Mouse (Mus musculus) megakaryocyte-erythroid progenitor cell, adult 5-6 weeks (primary cell): ENCODE results near the gene Ngdn. TPM values are rescaled to one million over a fixed set of nuclear protein-coding genes. Genes with fewer than 3 reads are reported as not detected.
"Not testable (repeated sequence)": the region's sequence is repeated elsewhere in the genome, so short reads cannot be mapped to it uniquely, and the experiment has no call there.

Experiments
- ATAC-seq: replicated peaks from 2 replicates; pipeline ENCODE4 v1.8.0; 2016; ENCODE audit warnings: mild to moderate bottlenecking, inconsistent platforms; ENCODE audit not compliant: severe bottlenecking, poor library complexity, low FRiP score, low TSS enrichment
- total RNA-seq, 2 experiments: library from RNA; stranded (forward) in 1 of 2; stranded (reverse) in 1 of 2; fragments of 200-1000, 215-1000 nt in 1 of 2; fragments of >200 nt in 1 of 2; fragmentation: Nextera tagmentation in 1 of 2; gene quantifications; 2 replicates each; pipeline ENCODE4 v1.2.3; 2014 to 2017

Gene Ngdn
- total RNA-seq (2014; fragmentation: Nextera tagmentation) (63.6 and 71.5 TPM in 2 replicates), total RNA-seq (2017) (53.4 and 64.6 TPM in 2 replicates)

- ATAC-seq: peak; percentile 92
These were observed at the start of gene Ngdn for GRCm38 (mm10) chr14:55014991-55015766. Ngdn (plus strand) TSS chr14:55015454.

DNA sequence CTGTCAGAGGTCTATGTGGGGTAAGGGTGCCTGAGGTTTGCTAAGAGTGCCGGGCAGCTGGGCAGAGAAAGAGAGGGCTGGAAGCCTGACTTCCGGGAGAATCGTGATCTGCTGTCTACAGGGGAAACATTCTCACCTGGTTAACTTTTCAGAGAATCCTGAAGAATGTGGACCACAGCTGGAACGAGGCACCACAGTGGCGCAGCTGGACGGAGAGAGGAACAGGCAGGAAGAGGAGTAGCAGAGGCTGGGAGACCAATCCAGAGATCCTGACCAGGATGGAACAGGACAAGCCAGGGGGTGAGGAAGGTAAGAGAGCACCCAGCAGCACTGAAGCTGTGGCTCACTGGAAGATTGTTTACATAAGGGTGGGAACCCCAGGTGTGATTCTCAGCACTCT lies 49.6 kb upstream of the Ngdn start:
- ATAC-seq: no peak

GRCm38 (mm10) chr14:54966320-54966977 lies 48.8 kb upstream of the Ngdn start, which contains the start of gene Myh6:
Myh6 (minus strand) TSS chr14:54966927.
- no peak for ATAC-seq

DNA sequence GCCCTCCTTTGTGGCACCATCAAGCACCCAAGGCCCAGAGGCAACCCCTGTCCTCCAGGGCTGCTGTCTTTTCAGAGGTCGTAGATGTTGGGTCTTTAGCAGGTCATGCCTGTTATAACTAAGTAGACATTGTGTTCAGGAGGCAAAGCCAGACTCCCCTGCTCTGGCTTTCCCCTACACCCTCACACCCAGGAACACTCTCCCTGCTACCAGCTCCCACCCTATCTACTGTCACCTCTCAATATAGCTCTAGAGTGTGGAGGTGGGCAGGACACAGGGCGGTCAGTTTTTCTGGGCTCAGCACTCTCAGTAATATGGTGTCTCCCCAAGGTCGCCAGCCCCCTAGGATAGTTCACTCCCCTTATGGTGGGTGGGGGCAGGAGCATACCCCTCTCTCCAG lies 47.4 kb upstream of the Ngdn start:
- ATAC-seq: no peak

- ATAC-seq: no peak
These were observed 46.9 kb upstream of the Ngdn start for GRCm38 (mm10) chr14:54968344-54968743.

DNA sequence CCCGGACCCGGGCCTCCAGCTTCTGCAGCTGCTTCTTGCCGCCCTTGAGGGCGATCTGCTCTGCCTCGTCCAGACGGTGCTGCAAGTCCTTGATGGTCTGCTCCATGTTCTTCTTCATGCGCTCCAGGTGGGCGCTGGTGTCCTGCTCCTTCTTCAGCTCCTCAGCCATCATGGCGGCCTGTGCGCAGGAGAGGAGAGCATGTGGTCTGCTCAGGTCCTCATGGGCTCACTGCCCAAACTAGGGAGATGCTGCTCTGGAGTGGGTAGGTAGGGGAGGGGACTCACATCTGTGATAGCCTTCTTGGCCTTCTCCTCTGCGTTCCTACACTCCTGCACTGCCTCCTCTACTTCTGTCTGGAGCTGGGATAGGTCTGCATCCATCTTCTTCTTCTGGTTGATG lies 42.5 kb upstream of the Ngdn start:
- ATAC-seq: not testable (repeated sequence)

- no peak for ATAC-seq
These were observed 41.0 kb upstream of the Ngdn start for GRCm38 (mm10) chr14:54974068-54974791.

DNA sequence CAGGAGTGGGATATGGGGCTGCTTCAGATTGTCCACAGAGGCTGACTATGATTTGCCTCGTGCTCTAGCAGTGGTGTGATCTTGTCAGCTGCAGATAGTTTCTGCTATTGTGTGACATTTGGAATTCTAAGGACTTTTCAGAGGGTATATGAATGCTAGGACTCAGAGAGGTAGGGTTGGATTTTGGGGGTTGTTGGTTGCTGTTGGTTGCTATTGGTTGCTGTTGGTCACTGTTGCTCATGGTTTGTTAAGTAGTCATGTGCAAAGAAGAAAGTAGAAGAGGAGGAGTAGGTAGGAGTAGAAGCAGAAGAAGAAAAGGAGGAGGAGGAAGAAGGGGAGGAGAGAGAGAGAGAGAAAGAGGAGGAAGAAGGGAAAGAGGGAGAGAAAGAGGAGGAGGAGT lies 38.6 kb upstream of the Ngdn start, which contains the start of gene Gm17428:
Gene Gm17428 (plus strand): TSS at position 301 of the 400 bp plus-strand sequence.
- ATAC-seq: no peak

DNA sequence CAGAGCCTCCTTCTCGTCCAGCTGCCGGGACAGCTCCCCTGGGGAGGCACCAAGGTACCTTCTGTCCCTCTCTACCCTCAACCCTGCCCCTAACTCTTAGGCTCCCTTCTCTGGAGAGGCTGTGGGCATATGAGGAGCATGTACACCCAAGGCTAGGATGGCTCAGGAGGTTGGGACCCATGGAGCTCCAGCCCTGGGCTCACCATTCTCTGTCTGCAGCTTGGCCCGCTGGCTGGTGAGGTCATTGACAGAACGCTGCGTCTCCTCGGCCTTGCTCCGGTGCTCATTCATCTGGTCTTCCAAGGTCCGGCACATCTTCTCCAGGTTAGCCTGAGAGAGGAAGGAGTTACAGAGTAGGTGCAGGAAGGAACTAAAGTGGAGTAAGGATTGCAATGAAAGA lies 36.6 kb upstream of the Ngdn start:
- ATAC-seq: no peak

GRCm38 (mm10) chr14:54981934-54982333 lies 33.3 kb upstream of the Ngdn start:
- ATAC-seq: no peak

DNA sequence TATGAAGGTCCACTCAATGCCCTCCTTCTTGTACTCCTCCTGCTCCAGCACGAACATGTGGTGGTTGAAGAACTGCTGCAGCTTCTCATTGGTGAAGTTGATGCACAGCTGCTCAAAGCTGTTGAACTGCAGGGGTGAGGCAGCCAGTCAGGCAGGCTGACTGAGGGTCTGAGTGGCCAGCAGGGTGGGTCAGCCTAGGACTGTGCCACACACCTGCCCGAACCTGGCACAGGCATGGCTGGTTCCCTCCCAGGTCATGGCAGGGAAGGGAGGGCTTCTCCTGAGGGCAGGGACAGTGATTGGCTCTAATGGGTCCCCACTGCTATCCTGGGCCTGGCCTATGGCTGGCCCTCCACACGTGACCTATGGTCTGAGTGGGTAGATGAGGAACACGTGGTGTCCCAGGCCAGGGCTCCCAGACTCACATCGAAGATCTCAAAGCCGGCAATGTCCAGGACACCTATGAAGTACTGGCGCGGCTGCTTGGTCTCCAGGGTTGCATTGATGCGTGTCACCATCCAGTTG lies 26.8 kb upstream of the Ngdn start:
- not testable (repeated sequence) for ATAC-seq

- no peak for ATAC-seq
These were observed 26.4 kb upstream of the Ngdn start for GRCm38 (mm10) chr14:54988882-54989281.

DNA sequence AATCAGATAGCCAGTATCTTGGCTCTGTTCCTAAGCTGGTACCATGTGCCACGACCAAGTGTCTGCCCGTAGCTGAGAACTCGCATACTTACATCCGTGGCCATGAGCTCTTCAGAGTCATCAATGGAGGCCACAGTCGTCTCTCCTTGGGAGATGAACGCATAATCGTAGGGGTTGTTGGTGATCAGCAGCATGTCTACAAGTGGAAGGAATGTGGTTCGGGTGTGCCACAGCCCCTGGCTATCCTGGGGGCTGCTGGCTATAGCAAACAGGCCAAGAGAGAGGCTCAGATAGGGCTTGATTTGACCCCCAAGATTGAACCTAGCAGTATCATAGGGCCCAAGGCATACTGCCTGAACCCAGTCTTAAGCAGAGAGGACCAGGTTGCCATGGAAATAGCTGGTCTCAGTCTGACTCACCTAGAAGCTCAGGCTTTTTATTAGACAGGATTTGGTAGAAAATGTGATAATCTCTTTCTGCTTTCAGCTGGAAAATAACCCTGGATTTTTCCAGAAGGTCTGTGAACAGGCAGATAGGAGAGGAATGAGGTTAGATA lies 25.3 kb upstream of the Ngdn start:
- ATAC-seq: no peak

GRCm38 (mm10) chr14:54992196-54992595 lies 23.1 kb upstream of the Ngdn start:
- no peak for ATAC-seq

DNA sequence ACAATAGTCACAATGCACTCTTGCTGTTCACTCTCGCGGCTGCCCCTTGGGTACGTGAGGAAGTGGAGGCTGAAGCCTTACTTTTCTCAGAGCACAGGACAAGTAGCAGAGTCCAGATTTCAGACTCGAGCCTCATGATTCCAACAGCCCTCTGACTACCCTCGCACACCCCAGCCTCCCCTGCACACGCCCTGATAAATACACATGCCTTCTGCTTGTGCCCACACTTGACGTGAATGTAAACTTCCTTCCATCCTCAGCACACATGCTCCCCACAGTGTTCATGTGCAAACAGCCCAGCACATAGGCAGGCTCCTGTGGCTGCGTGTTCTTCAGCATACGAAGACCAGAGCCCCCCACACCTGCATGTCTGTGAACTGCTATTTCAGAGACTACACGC lies 21.6 kb upstream of the Ngdn start:
- ATAC-seq: no peak

- ATAC-seq: no peak
These were observed 21.0 kb upstream of the Ngdn start, which contains the start of gene Myh7 for GRCm38 (mm10) chr14:54994136-54994868. Myh7 (minus strand) TSS chr14:54994626.

GRCm38 (mm10) chr14:54994869-54995186 lies 20.4 kb upstream of the Ngdn start:
- ATAC-seq: no peak

GRCm38 (mm10) chr14:54995457-54996138 lies 19.7 kb upstream of the Ngdn start:
- ATAC-seq: no peak

DNA sequence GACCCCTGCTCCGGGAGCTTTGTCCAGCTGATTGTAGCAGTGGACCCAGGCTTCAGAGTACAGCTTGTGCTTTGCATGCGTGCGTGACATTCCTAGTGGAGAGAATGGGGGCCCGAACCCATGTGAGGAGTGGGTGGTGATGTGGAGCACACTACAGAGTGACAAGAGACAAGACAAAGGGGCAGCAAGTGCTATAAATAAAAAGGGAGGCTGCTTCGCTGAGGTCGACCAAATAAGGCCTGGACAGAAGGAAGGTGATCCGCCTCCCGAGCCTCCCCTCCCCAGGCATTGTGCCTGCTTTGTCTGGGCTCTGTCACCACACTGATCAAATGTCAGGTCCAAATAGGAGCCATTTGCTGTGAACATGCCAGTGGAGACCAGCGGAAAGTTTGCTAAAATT lies 18.5 kb upstream of the Ngdn start:
- no peak for ATAC-seq
